Mouse (Mus musculus) left cerebral cortex, adult 2 months (tissue): Measurements from ENCODE around the gene Scai. TPM values are rescaled to one million over a fixed set of nuclear protein-coding genes. Genes with fewer than 3 reads are reported as not detected.
"Not testable (repeated sequence)": the region's sequence is repeated elsewhere in the genome, so short reads cannot be mapped to it uniquely, and the experiment has no call there.

ENCODE experiments used
- DNase-seq, 2 experiments: peaks; one replicate each; pipeline ENCODE4 v3.0.0; 2021 to 2022; ENCODE audit warnings: low spot score in 2 of 2, mixed read lengths in 1 of 2; ENCODE audit errors: extremely low spot score in 1 of 2
- H3K27ac ChIP-seq: fragments of 200-600 bp; 2 replicates; pipeline ENCODE4 v1.8.1; 2022
- H3K4me3 ChIP-seq: fragments of 200-600 bp; 2 replicates; pipeline ENCODE4 v1.8.1; 2022
- CTCF ChIP-seq: fragments of 200-600 bp; IDR thresholded peaks from 2 replicates; pipeline ENCODE4 v1.8.1; 2022; ENCODE audit warnings: antibody characterized with exemption, mild to moderate bottlenecking, moderate library complexity
- intact Hi-C: fragments of 180-260 bp; cut with DNase I; formaldehyde crosslinking; loops from one replicate; pipeline ENCODE4 v1.15.1; 2025
- long read RNA-seq, 2 experiments: library from polyadenylated mRNA; stranded (forward); transcript quantifications; one replicate each; pipeline ENCODE4 v2.0.0; 2021; ENCODE audit warnings: borderline mapping rate in 2 of 2
- total RNA-seq, 2 experiments: library from RNA; stranded (reverse); gene quantifications; 2 replicates each; pipeline ENCODE4 v1.2.3; 2021

The Scai gene
- 10 to 100 TPM; 51.1 to 65.4 TPM for total RNA-seq
- long read RNA-seq, experiment 1, full-length matches to known transcripts = 1 of 9 reads
- long read RNA-seq, experiment 1, partial matches to known transcripts = 1 of 9 reads
- long read RNA-seq, experiment 1, other reads (novel, unspliced or antisense) = 7 of 9 reads
- long read RNA-seq, experiment 2, full-length matches to known transcripts = 1 of 9 reads
- long read RNA-seq, experiment 2, partial matches to known transcripts = 1 of 9 reads
- long read RNA-seq, experiment 2, other reads (novel, unspliced or antisense) = 7 of 9 reads

DNA sequence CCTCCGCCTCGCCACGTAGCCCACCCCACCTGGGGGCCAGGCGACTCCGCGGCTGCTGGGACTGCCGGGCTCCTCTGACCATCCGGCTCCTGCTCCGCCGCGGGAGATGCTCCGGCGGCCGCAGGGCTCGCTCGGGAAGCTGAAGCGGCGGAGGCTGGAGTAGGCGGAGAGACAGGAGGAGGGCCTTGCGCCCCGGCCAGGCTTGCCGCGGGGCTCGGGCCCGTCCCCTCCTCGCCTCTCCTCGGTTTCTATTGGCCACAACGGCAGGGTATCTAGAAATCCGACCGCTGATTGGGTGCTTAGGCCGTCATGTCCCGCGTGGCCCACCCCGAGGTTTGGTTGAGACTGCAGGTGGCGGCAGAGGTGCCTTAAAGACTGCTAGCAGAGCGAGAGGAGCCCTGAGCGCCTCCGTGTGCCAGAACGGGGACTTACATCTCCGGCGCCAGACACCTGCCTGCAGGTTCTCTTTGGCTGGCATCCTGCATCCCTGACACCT lies at the start of gene Scai:
Gene Scai, minus strand, starts transcription at position 174 of the 496 bp plus-strand sequence.
- DNase-seq = peak; percentile 97 to 99
- TF ChIP-seq CTCF = peak; percentile 89
- peak within 1 kb of the TSS; percentile 97 for H3K27ac ChIP-seq
- peak within 1 kb of the TSS; percentile 79 for H3K4me3 ChIP-seq
- intact Hi-C loops = loop anchor here (2.0 to 5.0 kb wide), 3 partner anchors 48 to 126 kb away; partner anchors contain the start of gene Golga1

DNA sequence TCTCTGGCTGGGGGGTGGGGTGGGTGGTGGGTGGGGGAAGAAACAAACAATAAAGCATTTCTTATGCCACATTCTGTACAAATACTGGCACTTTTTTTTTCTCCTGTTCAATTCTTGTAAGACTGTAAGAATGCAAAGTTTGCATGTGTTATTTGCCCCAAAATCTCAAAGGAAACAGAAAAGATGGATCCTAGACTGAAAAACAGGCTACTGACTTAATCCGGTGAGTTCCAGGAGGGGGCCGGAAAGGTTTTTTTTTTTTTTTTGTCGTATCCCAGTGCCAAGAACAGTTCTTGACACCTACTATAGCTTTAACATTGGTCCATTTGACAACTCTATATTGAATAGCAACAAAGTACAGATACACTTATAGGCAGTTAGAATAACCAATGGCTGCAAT lies 36.2 kb upstream of the Scai start:
- no peak overlapping the region; the same call in 1 of the 2 replicates for H3K27ac ChIP-seq
- intact Hi-C loops = no loop called here
- DNase-seq = no peak
- TF ChIP-seq CTCF = no peak
- peak overlapping the region; percentile 72 for H3K4me3 ChIP-seq

DNA sequence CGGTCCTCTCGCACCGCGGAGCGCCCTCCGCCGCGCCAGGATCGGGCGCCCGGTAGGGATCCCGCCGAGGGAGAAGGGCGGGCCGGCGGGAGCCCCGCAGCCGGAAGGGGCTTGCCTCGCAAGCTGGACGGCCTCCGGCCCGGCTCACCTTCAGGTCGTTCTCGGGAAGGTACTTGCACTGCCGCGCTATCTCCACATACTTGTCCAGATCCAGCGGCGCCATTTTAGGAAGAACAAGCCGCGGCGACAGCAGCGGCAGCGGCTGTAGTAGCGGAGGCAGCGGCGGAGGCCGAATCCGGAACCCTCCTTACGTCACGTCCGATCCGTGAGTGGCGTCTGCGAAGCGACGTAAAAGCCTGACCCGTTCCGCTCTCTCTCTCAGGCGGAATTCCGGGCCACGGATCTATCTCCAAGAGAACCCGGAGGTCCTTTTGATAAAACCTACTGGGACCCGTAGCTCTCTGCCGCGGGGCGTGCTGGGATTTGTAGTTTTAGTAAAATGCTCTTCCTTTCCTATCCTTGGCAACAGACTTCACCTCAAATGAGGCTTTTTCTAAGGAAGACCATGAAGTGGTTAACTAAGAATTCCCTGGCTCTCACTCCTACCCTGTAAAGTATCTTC lies 35.6 kb upstream of the Scai start, which contains the start of gene Ppp6c:
Gene Ppp6c, minus strand, starts transcription at position 433 of the 622 bp plus-strand sequence.
- TF ChIP-seq CTCF = no peak
- peak within 1 kb of the TSS; percentile 94 for H3K27ac ChIP-seq
- peak within 1 kb of the TSS; percentile 72 for H3K4me3 ChIP-seq
- intact Hi-C loops = no loop called here
- peak; percentile 93 to 94 for DNase-seq

DNA sequence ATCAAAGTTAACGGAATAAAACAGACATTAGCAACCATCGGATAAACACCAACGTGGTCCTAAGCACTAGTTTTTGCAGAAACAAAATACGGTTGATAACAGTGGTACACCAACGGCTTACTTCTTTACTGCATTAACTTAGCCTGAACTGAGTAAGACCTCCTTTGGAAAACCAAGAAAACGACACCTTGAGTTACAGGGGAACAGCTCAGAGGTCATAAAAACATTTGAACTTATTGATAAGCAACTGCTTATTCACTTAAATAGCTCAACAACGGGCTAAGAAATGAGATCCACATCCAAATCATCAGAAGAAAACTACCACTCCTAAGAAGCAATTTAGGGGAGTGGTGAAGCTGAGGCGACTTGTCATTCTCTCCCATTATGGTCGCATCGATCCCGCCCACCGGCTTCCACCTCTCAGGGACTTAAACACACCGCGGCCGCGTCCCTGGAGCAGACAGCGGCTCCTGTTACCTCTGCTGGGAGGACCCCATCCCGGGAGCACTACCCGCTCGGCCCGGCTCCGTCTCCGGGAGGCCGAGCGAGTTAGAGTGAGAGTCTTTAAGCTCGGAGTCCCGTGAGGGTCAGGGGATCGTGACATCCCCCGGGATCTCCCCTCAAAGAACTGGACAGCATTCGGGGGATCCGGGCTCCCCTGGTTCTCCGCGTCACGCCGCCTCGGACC lies 34.9 kb upstream of the Scai start:
- intact Hi-C loops = not testable (repeated sequence)
- H3K27ac ChIP-seq = peak overlapping the region; percentile 94
- H3K4me3 ChIP-seq = peak overlapping the region; percentile 72
- DNase-seq = peak; percentile 28 to 42

DNA sequence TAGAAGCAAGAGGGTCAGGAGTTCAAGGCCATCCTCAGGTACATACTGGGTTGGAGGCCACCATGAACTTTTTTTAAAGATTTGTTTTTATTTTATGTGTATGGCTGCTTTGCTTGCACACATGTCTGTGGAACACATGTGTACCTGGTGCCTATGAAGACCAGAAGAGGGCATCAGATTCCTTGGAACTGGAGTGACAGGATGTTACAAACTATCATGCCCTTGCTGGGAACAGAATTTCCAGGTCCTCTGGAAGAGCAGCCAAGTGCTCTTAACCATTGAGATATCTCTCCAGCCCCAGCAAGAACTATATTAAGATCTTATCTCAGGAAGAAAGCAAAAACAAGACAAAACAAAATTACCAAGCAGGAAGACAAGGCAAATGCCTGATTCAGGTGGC lies 34.1 kb upstream of the Scai start:
- Histone ChIP-seq H3K27ac (no peak overlapping the region), H3K4me3 (peak overlapping the region; percentile 72)
- intact Hi-C loops = no loop called here
- DNase-seq = no peak
- TF ChIP-seq CTCF = no peak

DNA sequence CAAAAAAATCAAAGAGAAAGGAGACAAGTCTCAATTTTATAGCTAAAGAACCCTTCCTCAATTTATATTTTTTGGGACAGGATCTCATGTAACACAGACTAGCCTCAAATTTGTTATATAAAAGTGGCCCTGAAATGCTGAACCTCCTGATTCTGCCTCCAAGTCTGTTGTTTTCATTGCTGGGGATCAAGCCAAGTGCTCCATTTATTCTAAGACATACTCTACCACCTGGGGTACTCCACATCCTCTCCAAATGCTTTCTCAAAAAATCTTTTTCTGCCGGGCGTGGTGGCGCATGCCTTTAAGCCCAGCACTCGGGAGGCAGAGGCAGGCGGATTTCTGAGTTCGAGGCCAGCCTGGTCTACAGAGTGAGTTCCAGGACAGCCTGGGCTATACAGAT lies 29.5 kb upstream of the Scai start:
- no peak for TF ChIP-seq CTCF
- Histone ChIP-seq H3K27ac (no peak overlapping the region), H3K4me3 (no peak overlapping the region)
- intact Hi-C loops = no loop called here
- DNase-seq = no peak

DNA sequence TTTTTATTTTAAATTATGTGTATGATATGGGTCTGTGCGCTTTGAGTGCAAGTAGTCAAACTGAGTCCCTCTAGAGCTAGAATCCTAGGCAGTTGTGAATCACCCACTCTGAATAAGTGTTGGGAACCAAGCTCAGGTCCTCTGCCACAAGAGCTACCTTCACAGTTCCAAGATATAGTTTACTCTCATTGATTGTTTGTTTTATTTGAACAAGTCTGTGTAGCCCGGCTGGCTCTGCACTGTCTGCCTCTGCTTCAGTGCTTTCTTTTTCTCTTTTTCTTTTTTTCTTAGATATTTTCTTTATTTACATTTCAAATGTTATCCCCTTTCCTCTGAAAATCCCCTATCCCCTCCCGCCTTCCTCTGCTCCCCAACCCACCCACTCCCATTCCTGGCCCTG lies 28.5 kb upstream of the Scai start:
- intact Hi-C loops = no loop called here
- no peak overlapping the region for H3K4me3 ChIP-seq
- no peak overlapping the region for H3K27ac ChIP-seq
- TF ChIP-seq CTCF = no peak
- DNase-seq = no peak

DNA sequence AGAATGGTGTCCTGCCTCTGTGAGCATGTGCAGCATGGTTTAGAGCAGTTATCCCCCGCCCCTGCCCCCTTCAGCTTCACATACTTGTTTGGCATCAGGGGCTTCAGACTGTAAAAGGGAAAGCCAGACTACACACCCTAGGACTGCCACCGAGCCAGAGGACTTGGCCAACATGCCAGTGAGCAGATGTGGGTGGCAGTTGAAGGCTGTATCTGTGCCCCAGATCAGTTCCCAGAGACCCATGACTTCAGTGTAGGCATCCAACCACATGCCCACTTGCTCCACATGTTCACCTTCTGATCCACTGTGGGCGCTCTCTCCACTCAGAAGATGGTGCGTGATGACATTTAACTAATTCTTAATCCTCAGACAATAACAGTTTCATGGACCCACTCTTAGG lies 26.6 kb upstream of the Scai start:
- intact Hi-C loops = no loop called here
- Histone ChIP-seq H3K4me3 (no peak overlapping the region), H3K27ac (no peak overlapping the region)
- TF ChIP-seq CTCF = no peak
- DNase-seq = no peak

DNA sequence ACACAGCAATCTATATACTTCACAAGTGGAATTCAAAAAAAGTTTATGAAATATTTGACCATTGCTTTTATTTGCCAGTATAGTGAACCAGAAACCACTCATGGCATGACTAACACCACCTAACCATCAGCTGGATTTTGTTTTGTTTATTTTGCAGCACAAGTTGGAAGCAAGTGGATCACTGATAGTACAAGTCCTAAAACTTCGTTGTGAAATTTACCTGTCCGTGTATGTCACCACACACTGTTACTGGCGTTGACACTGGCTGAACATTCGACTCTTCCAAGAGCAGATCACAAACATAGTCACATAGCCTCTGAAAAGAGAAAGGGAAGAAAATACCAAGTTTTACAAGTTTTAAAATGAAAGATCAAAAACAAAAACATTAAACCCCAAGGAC lies 20.2 kb upstream of the Scai start:
- Histone ChIP-seq H3K4me3 (no peak overlapping the region), H3K27ac (no peak overlapping the region)
- DNase-seq = no peak
- no peak for TF ChIP-seq CTCF
- intact Hi-C loops = no loop called here

DNA sequence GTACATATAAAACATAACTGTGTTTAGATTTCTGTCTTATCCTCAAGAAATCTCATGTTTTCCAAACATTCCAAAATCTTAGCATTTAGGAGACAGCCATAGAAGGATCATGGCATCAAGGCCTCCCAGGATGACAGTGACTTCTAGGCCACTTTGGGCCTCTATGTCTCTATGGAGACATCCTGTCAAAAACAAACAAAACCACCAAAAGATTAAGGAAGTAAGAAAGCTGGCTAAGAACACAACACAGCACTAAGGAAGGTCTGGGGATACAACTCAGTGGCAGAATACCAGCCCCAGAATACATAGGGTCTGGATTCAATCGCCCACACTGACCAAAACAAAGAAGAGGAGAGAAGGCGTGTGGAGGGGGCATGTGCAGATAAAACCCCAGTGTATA lies 12.8 kb upstream of the Scai start:
- DNase-seq = no peak
- no peak overlapping the region for H3K27ac ChIP-seq
- TF ChIP-seq CTCF = no peak
- no peak overlapping the region for H3K4me3 ChIP-seq
- intact Hi-C loops = no loop called here

DNA sequence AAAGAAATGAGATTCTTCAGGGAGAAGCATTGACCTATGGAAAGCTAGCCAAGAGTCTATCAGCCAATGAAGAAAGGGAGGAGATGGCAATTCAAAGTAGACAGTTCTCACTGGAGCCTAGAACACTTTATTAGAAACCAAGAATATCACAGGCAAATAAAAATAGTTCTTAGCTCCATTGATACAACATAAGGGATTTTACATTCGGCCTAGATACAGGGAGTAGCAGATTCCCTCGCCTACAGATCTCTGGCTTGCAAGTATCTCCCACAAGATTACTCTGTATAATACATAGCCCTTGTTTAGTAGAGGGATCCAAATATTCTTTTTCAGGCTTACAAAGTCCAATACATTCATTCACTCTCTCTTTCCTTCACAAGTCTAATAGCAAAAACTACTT lies 4.3 kb upstream of the Scai start:
- H3K4me3 ChIP-seq = no peak overlapping the region

More for the DNA sequence above, 4.3 kb upstream of the Scai start:
- intact Hi-C loops = loop anchor here (5.0 kb wide), 2 partner anchors 53 to 98 kb away; no protein-coding TSS in a partner anchor
- no peak overlapping the region for H3K27ac ChIP-seq
- TF ChIP-seq CTCF = no peak
- no peak for DNase-seq
